17 mouse cellular contexts compared by ENCODE assay signal in the genomic region with DNA sequence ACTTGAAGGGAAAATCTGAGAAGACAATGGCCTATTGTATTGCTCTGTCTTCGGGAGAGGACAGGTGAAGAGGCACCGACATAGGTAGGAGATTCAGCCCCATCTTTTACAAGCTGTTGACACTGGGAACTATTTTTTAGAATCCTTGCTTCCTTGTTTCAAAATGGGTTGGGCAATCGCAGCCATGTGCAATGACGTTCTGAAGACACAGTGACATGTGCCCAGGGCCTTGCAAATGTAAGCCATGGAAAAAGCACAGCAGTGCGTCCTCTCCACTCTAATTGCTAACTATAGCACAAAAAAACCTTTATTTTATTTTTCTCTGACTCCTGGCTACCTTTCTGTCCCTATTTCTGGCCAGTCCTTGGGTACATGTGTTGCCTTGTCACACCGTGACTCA. TPM values are rescaled to one million over a fixed set of nuclear protein-coding genes. Genes with fewer than 3 reads are reported as not detected.
"Had no signal": no experiment of that assay in that cellular context is flagged by ENCODE, and none has a peak within 500 bp of the region (broad histone marks: within the 10 kb centered on the region; RNA-seq: fewer than 3 reads in every experiment).

No protein-coding gene starts in this region.

- DNase-seq: lung, adult 18-20 months; lung, embryonic 14.5 days; lung, postnatal 10 days; lung, postnatal 4 days; midbrain, embryonic 14.5 days; right cerebral cortex, postnatal 14 days; thymus, adult 2 months; thymus, postnatal 25 days; thymus, postnatal 4 days had no signal

- H3K9ac ChIP-seq: liver, embryonic 14.5 days; lung, embryonic 14.5 days; midbrain, embryonic 12.5 days; neural tube, embryonic 12.5 days had no signal

- H3K36me3 ChIP-seq: midbrain, embryonic 10.5 days; midbrain, embryonic 12.5 days; neural tube, embryonic 12.5 days had no signal

- H3K4me1 ChIP-seq: midbrain, embryonic 10.5 days; midbrain, embryonic 12.5 days; neural tube, embryonic 12.5 days had no signal

- H3K4me2 ChIP-seq: lung, embryonic 14.5 days; midbrain, embryonic 12.5 days; neural tube, embryonic 12.5 days had no signal

- H3K27me3 ChIP-seq: midbrain, embryonic 12.5 days; neural tube, embryonic 12.5 days had no signal

- H3K4me3 ChIP-seq: midbrain, embryonic 10.5 days; midbrain, embryonic 12.5 days; neural tube, embryonic 12.5 days had no signal

- H3K9me3 ChIP-seq: midbrain, embryonic 10.5 days; midbrain, embryonic 12.5 days; neural tube, embryonic 12.5 days had no signal

- H3K27ac ChIP-seq: liver, embryonic 14.5 days; midbrain, embryonic 10.5 days; midbrain, embryonic 12.5 days; neural tube, embryonic 12.5 days had no signal

- ATAC-seq: midbrain, embryonic 16.5 days had no signal

RNA-seq across cellular contexts. Expression of a gene that starts 7.0 kb away (rescaled TPM):
- total RNA-seq: megakaryocyte-erythroid progenitor cell, adult 5-6 weeks had no signal
- polyA plus RNA-seq: liver, embryonic 14.5 days; liver, embryonic 16.5 days; midbrain, embryonic 16.5 days had no signal

RNA-seq across cellular contexts. Expression of a gene that starts 58.1 kb away (rescaled TPM):
- total RNA-seq: neutrophil, adult 5-6 weeks had no signal
